Mouse (Mus musculus): ENCODE measurements around the gene Hoxd12.

The Hoxd12 gene

GRCm38 (mm10) chr2:74666411-74666810 is 8.4 kb upstream of the Hoxd12 start:
- DNase-seq = no peak

- no peak for DNase-seq
These were observed 7.5 kb upstream of the Hoxd12 start for GRCm38 (mm10) chr2:74667191-74667841.

- DNase-seq = no peak
These were observed 6.9 kb upstream of the Hoxd12 start, which contains the start of gene Hoxd13 for GRCm38 (mm10) chr2:74667842-74668357. Hoxd13 (plus strand) TSS chr2:74668310.

GRCm38 (mm10) chr2:74668370-74669229 is 6.2 kb upstream of the Hoxd12 start:
- DNase-seq = no peak

GRCm38 (mm10) chr2:74669230-74669578 is 5.6 kb upstream of the Hoxd12 start:
- no peak for DNase-seq

- no peak for DNase-seq
These were observed 5.1 kb upstream of the Hoxd12 start for GRCm38 (mm10) chr2:74669650-74670235.

- DNase-seq = no peak
These were observed 4.1 kb upstream of the Hoxd12 start for GRCm38 (mm10) chr2:74670632-74671188.

- no peak for DNase-seq
These were observed 3.0 kb upstream of the Hoxd12 start for GRCm38 (mm10) chr2:74671847-74672246.

- DNase-seq = peak; percentile 54
These were observed 2.1 kb upstream of the Hoxd12 start for GRCm38 (mm10) chr2:74672481-74673362.

- no peak for DNase-seq
These were observed 883 bp upstream of the Hoxd12 start for GRCm38 (mm10) chr2:74673835-74674425.

- DNase-seq = no peak
These were observed 961 bp downstream of the Hoxd12 start for GRCm38 (mm10) chr2:74675666-74676282.

GRCm38 (mm10) chr2:74676376-74677052 is 1.7 kb downstream of the Hoxd12 start:
- DNase-seq = no peak

GRCm38 (mm10) chr2:74677106-74677505 is 2.3 kb downstream of the Hoxd12 start:
- DNase-seq = no peak

- DNase-seq = no peak
These were observed 4.2 kb downstream of the Hoxd12 start, which contains the start of gene Hoxd11 for GRCm38 (mm10) chr2:74678891-74679595. Hoxd11 (plus strand) TSS chr2:74679557.

- no peak for DNase-seq
These were observed 4.8 kb downstream of the Hoxd12 start for GRCm38 (mm10) chr2:74679596-74679971.

GRCm38 (mm10) chr2:74679980-74680379 is 5.2 kb downstream of the Hoxd12 start:
- DNase-seq = no peak

- DNase-seq = no peak
These were observed 6.0 kb downstream of the Hoxd12 start for GRCm38 (mm10) chr2:74680561-74681398.

GRCm38 (mm10) chr2:74681594-74682531 is 7.0 kb downstream of the Hoxd12 start:
- no peak for DNase-seq

All from liver (tissue).